Mouse (Mus musculus): ENCODE data around the gene Mamdc2. TPM values are rescaled to one million over a fixed set of nuclear protein-coding genes. Genes with fewer than 3 reads are reported as not detected.

Mamdc2 gene
- polyA plus RNA-seq, 1 experiment from 2014 or later = 1.8 TPM

GRCm38 (mm10) chr19:23353881-23354401 is 94.3 kb downstream of the Mamdc2 start:
- WGBS = 47% methylated on average over 9 of the region's 9 CpGs
- H3K4me3 ChIP-seq (ENCODE audit: low read length) = no peak overlapping the region
- no peaks in the 10 kb centered on the region for H3K4me1 ChIP-seq (ENCODE audit: control insufficient read depth, insufficient read depth, low read length)
- H3K27me3 ChIP-seq (ENCODE audit: control insufficient read depth, insufficient read depth, low read length) = no peaks in the 10 kb centered on the region
- no peak overlapping the region; the same call in 1 of the 2 replicates for H3K27ac ChIP-seq (ENCODE audit: low read length)
- no peaks in the 10 kb centered on the region for H3K36me3 ChIP-seq (ENCODE audit: control insufficient read depth, insufficient read depth)
- no peak overlapping the region for H3K4me2 ChIP-seq (ENCODE audit: low read depth, low read length)
- no peaks in the 10 kb centered on the region for H3K9me3 ChIP-seq (replicated peaks; ENCODE audit: control insufficient read depth, low read length)
- no peak; the same call in 1 of the 2 replicates for ATAC-seq (replicated peaks; ENCODE audit: extremely low read depth, insufficient read depth, low FRiP score)
- no peak overlapping the region for H3K9ac ChIP-seq (ENCODE audit: low read length)

DNA sequence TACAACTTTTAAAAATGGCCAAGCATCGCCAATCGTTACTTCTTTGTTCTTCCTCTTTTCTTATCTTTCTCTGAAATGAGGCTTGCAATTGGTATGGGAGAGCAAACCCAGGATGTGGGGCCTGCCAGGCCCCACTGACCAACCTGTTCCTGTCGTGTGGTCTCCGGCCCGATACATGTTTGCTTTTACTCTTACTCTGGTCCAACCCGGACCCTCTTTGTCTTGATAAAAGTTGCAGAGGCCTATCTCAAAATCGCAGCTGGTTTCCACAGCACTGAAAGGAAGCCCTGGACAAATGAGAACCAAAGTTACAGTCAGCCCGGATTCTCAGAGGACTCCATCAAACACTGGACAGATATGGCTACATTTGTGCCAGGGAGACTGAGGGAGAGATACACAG is 95.1 kb downstream of the Mamdc2 start:
- no peak overlapping the region for H3K4me3 ChIP-seq (ENCODE audit: low read length)
- no peak for ATAC-seq (replicated peaks; ENCODE audit: extremely low read depth, insufficient read depth, low FRiP score)
- no peaks in the 10 kb centered on the region for H3K27me3 ChIP-seq (ENCODE audit: control insufficient read depth, insufficient read depth, low read length)
- no peaks in the 10 kb centered on the region for H3K36me3 ChIP-seq (ENCODE audit: control insufficient read depth, insufficient read depth)
- H3K4me1 ChIP-seq (ENCODE audit: control insufficient read depth, insufficient read depth, low read length) = no peaks in the 10 kb centered on the region
- H3K27ac ChIP-seq (ENCODE audit: low read length) = peak overlapping the region; percentile 47
- no peak overlapping the region for H3K4me2 ChIP-seq (ENCODE audit: low read depth, low read length)
- no peaks in the 10 kb centered on the region for H3K9me3 ChIP-seq (replicated peaks; ENCODE audit: control insufficient read depth, low read length)
- H3K9ac ChIP-seq (ENCODE audit: low read length) = no peak overlapping the region
- WGBS = 37% methylated on average over 8 of the region's 8 CpGs

DNA sequence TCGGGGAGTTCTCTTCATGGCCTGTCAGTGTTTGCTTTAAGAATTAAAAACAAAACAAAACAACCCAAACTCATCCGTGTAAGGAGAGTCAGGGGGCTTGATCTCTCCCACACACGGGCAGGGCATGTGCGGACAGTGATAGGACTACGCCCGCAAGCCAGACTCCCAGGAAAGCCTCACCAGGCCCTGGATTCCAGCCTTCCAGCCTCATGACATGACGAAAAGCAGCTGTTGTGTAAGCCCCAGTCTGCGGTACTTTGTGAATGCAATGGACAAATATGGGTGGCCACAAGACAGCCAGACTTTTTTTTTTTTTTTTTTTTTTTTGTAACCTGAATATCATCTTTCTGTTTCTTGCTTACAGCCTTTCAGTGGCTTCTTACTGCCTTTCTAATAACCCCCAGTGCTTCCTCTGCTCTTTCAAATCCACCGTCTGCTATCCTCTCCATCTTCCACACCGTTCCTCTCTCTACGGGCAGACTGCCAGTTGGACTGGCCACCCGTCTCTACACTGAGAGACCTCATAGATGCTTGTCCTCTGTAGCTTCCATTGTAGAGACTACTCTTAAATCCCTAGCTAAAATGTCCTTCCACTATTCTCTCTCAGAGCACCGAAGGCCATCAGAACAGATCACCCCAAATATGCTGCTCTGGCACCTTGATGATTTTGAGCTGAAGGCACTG is 96.3 kb downstream of the Mamdc2 start:
- Histone ChIP-seq H3K9me3 (replicated peaks; ENCODE audit: control insufficient read depth, low read length) (no peaks in the 10 kb centered on the region), H3K9ac (ENCODE audit: low read length) (no peak overlapping the region), H3K4me1 (ENCODE audit: control insufficient read depth, insufficient read depth, low read length) (no peaks in the 10 kb centered on the region), H3K4me3 (ENCODE audit: low read length) (no peak overlapping the region), H3K36me3 (ENCODE audit: control insufficient read depth, insufficient read depth) (no peaks in the 10 kb centered on the region), H3K4me2 (ENCODE audit: low read depth, low read length) (no peak overlapping the region), H3K27ac (ENCODE audit: low read length) (no peak overlapping the region; the same call in 1 of the 2 replicates), H3K27me3 (ENCODE audit: control insufficient read depth, insufficient read depth, low read length) (no peaks in the 10 kb centered on the region)
- 65% methylated on average over 13 of the region's 13 CpGs for WGBS
- no peak for ATAC-seq (replicated peaks; ENCODE audit: extremely low read depth, insufficient read depth, low FRiP score)

- ATAC-seq (replicated peaks; ENCODE audit: extremely low read depth, insufficient read depth, low FRiP score) = no peak
- Histone ChIP-seq H3K4me1 (ENCODE audit: control insufficient read depth, insufficient read depth, low read length) (no peaks in the 10 kb centered on the region), H3K4me2 (ENCODE audit: low read depth, low read length) (no peak overlapping the region), H3K9me3 (replicated peaks; ENCODE audit: control insufficient read depth, low read length) (no peaks in the 10 kb centered on the region), H3K36me3 (ENCODE audit: control insufficient read depth, insufficient read depth) (no peaks in the 10 kb centered on the region), H3K4me3 (ENCODE audit: low read length) (no peak overlapping the region), H3K27ac (ENCODE audit: low read length) (no peak overlapping the region), H3K27me3 (ENCODE audit: control insufficient read depth, insufficient read depth, low read length) (no peaks in the 10 kb centered on the region), H3K9ac (ENCODE audit: low read length) (no peak overlapping the region)
- WGBS = 67% methylated on average over 2 of the region's 2 CpGs
These were observed 98.3 kb downstream of the Mamdc2 start for GRCm38 (mm10) chr19:23349930-23350329.

- H3K4me3 ChIP-seq (ENCODE audit: low read length) = no peak overlapping the region
- H3K4me1 ChIP-seq (ENCODE audit: control insufficient read depth, insufficient read depth, low read length) = no peaks in the 10 kb centered on the region
- no peak overlapping the region for H3K9ac ChIP-seq (ENCODE audit: low read length)
- no peaks in the 10 kb centered on the region for H3K36me3 ChIP-seq (ENCODE audit: control insufficient read depth, insufficient read depth)
- H3K4me2 ChIP-seq (ENCODE audit: low read depth, low read length) = no peak overlapping the region
- H3K27ac ChIP-seq (ENCODE audit: low read length) = no peak overlapping the region
- H3K27me3 ChIP-seq (ENCODE audit: control insufficient read depth, insufficient read depth, low read length) = no peaks in the 10 kb centered on the region
- no peak for ATAC-seq (replicated peaks; ENCODE audit: extremely low read depth, insufficient read depth, low FRiP score)
- H3K9me3 ChIP-seq (replicated peaks; ENCODE audit: control insufficient read depth, low read length) = no peaks in the 10 kb centered on the region
- WGBS = 86% methylated on average over 3 of the region's 3 CpGs
These were observed 105.5 kb downstream of the Mamdc2 start for GRCm38 (mm10) chr19:23342782-23343181.

DNA sequence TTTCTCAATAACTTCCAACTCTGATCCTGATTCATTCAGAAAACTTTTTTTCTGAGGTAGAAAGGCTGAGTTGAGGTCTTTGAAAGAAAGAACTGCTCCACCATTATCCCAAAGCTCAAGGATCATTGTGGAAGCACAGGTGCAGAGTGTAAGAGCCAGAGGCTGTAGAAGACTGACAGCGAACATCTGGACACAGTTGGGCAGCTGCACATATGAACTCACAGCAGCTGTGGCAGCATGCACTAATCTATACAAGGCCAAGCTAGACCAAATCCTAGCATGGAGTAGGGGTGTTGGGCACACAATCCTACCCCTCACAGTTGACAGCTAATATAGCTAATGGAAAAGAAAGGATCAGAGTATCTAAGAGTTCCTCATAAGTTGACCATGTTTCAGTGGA is 115.4 kb downstream of the Mamdc2 start:
- H3K4me2 ChIP-seq (ENCODE audit: low read depth, low read length) = no peak overlapping the region
- no peak overlapping the region for H3K27ac ChIP-seq (ENCODE audit: low read length)
- H3K9me3 ChIP-seq (replicated peaks; ENCODE audit: control insufficient read depth, low read length) = no peaks in the 10 kb centered on the region
- WGBS = 88% methylated on average over 1 of the region's 1 CpGs
- ATAC-seq (replicated peaks; ENCODE audit: extremely low read depth, insufficient read depth, low FRiP score) = no peak
- no peaks in the 10 kb centered on the region for H3K4me1 ChIP-seq (ENCODE audit: control insufficient read depth, insufficient read depth, low read length)
- H3K27me3 ChIP-seq (ENCODE audit: control insufficient read depth, insufficient read depth, low read length) = no peaks in the 10 kb centered on the region
- no peak overlapping the region for H3K4me3 ChIP-seq (ENCODE audit: low read length)
- H3K9ac ChIP-seq (ENCODE audit: low read length) = no peak overlapping the region
- no peaks in the 10 kb centered on the region for H3K36me3 ChIP-seq (ENCODE audit: control insufficient read depth, insufficient read depth)

GRCm38 (mm10) chr19:23330842-23331241 is 117.4 kb downstream of the Mamdc2 start:
- Histone ChIP-seq H3K4me2 (ENCODE audit: low read depth, low read length) (no peak overlapping the region), H3K27me3 (ENCODE audit: control insufficient read depth, insufficient read depth, low read length) (no peaks in the 10 kb centered on the region), H3K27ac (ENCODE audit: low read length) (no peak overlapping the region), H3K9me3 (replicated peaks; ENCODE audit: control insufficient read depth, low read length) (no peaks in the 10 kb centered on the region), H3K4me1 (ENCODE audit: control insufficient read depth, insufficient read depth, low read length) (no peaks in the 10 kb centered on the region), H3K36me3 (ENCODE audit: control insufficient read depth, insufficient read depth) (no peaks in the 10 kb centered on the region), H3K4me3 (ENCODE audit: low read length) (no peak overlapping the region), H3K9ac (ENCODE audit: low read length) (no peak overlapping the region)
- 45% methylated on average over 6 of the region's 6 CpGs for WGBS
- ATAC-seq (replicated peaks; ENCODE audit: extremely low read depth, insufficient read depth, low FRiP score) = no peak

- Histone ChIP-seq H3K9me3 (replicated peaks; ENCODE audit: control insufficient read depth, low read length) (no peaks in the 10 kb centered on the region), H3K4me1 (ENCODE audit: control insufficient read depth, insufficient read depth, low read length) (no peaks in the 10 kb centered on the region), H3K9ac (ENCODE audit: low read length) (no peak overlapping the region), H3K4me3 (ENCODE audit: low read length) (no peak overlapping the region), H3K27ac (ENCODE audit: low read length) (no peak overlapping the region), H3K36me3 (ENCODE audit: control insufficient read depth, insufficient read depth) (no peaks in the 10 kb centered on the region), H3K27me3 (ENCODE audit: control insufficient read depth, insufficient read depth, low read length) (no peaks in the 10 kb centered on the region), H3K4me2 (ENCODE audit: low read depth, low read length) (no peak overlapping the region)
- no peak for ATAC-seq (replicated peaks; ENCODE audit: extremely low read depth, insufficient read depth, low FRiP score)
- WGBS = 87% methylated on average over 2 of the region's 2 CpGs
These were observed 118.9 kb downstream of the Mamdc2 start for GRCm38 (mm10) chr19:23329346-23329745.

- ATAC-seq (replicated peaks; ENCODE audit: extremely low read depth, insufficient read depth, low FRiP score) = no peak
These were observed 121.1 kb downstream of the Mamdc2 start for GRCm38 (mm10) chr19:23327056-23327640.

More at GRCm38 (mm10) chr19:23327056-23327640, 121.1 kb downstream of the Mamdc2 start:
- H3K4me1 ChIP-seq (ENCODE audit: control insufficient read depth, insufficient read depth, low read length) = no peaks in the 10 kb centered on the region
- H3K36me3 ChIP-seq (ENCODE audit: control insufficient read depth, insufficient read depth) = no peaks in the 10 kb centered on the region
- H3K9me3 ChIP-seq (replicated peaks; ENCODE audit: control insufficient read depth, low read length) = no peaks in the 10 kb centered on the region
- no peak overlapping the region for H3K4me3 ChIP-seq (ENCODE audit: low read length)
- H3K4me2 ChIP-seq (ENCODE audit: low read depth, low read length) = no peak overlapping the region
- no peak overlapping the region for H3K27ac ChIP-seq (ENCODE audit: low read length)
- WGBS = 83% methylated on average over 3 of the region's 3 CpGs
- no peaks in the 10 kb centered on the region for H3K27me3 ChIP-seq (ENCODE audit: control insufficient read depth, insufficient read depth, low read length)
- H3K9ac ChIP-seq (ENCODE audit: low read length) = no peak overlapping the region

Data from heart, embryonic 16.5 days (tissue).